25 mouse cellular contexts compared by ENCODE assay signal in genomic region chr10:82316482-82316881, GRCm38 (mm10). TPM values are rescaled to one million over a fixed set of nuclear protein-coding genes. Genes with fewer than 3 reads are reported as not detected.
"Had no signal": no experiment of that assay in that cellular context is flagged by ENCODE, and none has a peak within 500 bp of the region (broad histone marks: within the 10 kb centered on the region; RNA-seq: fewer than 3 reads in every experiment).

Gene 4932415D10Rik (minus strand): TSS chr10:82316582.

- H3K27ac ChIP-seq: neural tube, embryonic 12.5 days; neural tube, embryonic 13.5 days; neural tube, embryonic 15.5 days; stomach, embryonic 15.5 days; stomach, postnatal 0 days had no signal

- DNase-seq: retina, postnatal 1 day; right cerebral cortex, adult 18-20 months; right cerebral cortex, postnatal 14 days; right cerebral cortex, postnatal 25 days; right cerebral cortex, postnatal 4 days; spleen, adult 18-20 months; thymus, adult 18-20 months; thymus, adult 2 months; thymus, postnatal 14 days; thymus, postnatal 25 days; thymus, postnatal 36 days; thymus, postnatal 4 days had no signal

- H3K4me1 ChIP-seq: neural tube, embryonic 12.5 days; neural tube, embryonic 13.5 days; neural tube, embryonic 15.5 days; stomach, embryonic 15.5 days had no signal

- H3K27me3 ChIP-seq: neural tube, embryonic 12.5 days; neural tube, embryonic 13.5 days; neural tube, embryonic 15.5 days; stomach, embryonic 15.5 days had no signal

- H3K4me3 ChIP-seq: neural tube, embryonic 12.5 days; neural tube, embryonic 13.5 days; neural tube, embryonic 15.5 days; stomach, embryonic 15.5 days had no signal

- H3K36me3 ChIP-seq: neural tube, embryonic 12.5 days; neural tube, embryonic 13.5 days; neural tube, embryonic 15.5 days; stomach, embryonic 15.5 days had no signal

RNA-seq across cellular contexts. Expression of gene 4932415D10Rik, which starts in this region (rescaled TPM):
- polyA plus RNA-seq: neural tube, embryonic 11.5 days; neural tube, embryonic 12.5 days; neural tube, embryonic 13.5 days; neural tube, embryonic 14.5 days; neural tube, embryonic 15.5 days; small intestine, adult 2 months; spleen, adult 2 months; stomach, embryonic 14.5 days; stomach, embryonic 15.5 days; stomach, embryonic 16.5 days; stomach, postnatal 0 days; thymus, adult 2 months; thymus, postnatal 0 days; urinary bladder, adult 2 months had no signal
